Mouse (Mus musculus) testis, adult 2 months (tissue): ENCODE measurements around the gene Htatsf1.

Experiments used
- CTCF ChIP-seq: fragments of 200-500 bp; IDR thresholded peaks from 2 replicates; pipeline ENCODE4 v1.5.1; 2012; ENCODE audit warnings: low read depth, mild to moderate bottlenecking, inconsistent platforms, low read length, moderate library complexity; ENCODE audit not compliant: control insufficient read depth, insufficient read depth, insufficient replicate concordance
- POLR2A ChIP-seq: fragments of 200-500 bp; IDR thresholded peaks from 2 replicates; pipeline ENCODE4 v1.6.1; 2012; ENCODE audit warnings: low read depth, mild to moderate bottlenecking, inconsistent platforms, low read length, moderate library complexity; ENCODE audit not compliant: control insufficient read depth

GRCm38 (mm10) chrX:57053993-57054385 is 606 bp downstream of the Htatsf1 start:
- TF ChIP-seq CTCF (no peak), POLR2A (no peak)
